Mouse (Mus musculus): ENCODE measurements around the gene Tbc1d15. TPM values are rescaled to one million over a fixed set of nuclear protein-coding genes. Genes with fewer than 3 reads are reported as not detected.
"Not testable (repeated sequence)": the region's sequence is repeated elsewhere in the genome, so short reads cannot be mapped to it uniquely, and the experiment has no call there.

Tbc1d15 gene
- total and polyA plus RNA-seq, 2 experiments = 7.7 to 49.9 TPM

DNA sequence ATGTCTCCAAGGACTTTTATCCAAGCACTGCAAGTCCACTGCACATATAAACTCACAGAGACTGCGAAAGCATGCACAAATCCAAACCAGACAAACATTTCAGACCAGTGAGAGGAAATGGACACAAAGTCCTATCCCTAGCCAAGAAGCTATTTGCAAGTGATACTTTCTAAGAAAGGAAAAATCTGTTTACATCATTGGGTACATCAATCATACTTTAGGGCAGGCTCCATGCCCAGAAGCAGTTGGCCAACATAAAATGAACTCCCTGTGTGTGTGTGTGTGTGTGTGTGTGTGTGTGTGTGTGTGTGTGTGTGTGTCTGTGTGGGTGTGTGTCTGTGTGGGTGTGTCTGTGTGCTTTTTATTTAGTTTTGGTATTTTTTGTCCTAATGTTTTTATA, 63.9 kb downstream of the Tbc1d15 start:
- DNase-seq (ENCODE audit: extremely low read depth, low read depth, low spot score) = no peak
- no peaks in the 10 kb centered on the region for H3K79me2 ChIP-seq (ENCODE audit: control insufficient read depth, insufficient read depth, low read length)

GRCm38 (mm10) chr10:115184697-115185096, 66.6 kb downstream of the Tbc1d15 start, which contains the start of gene Tph2:
Gene Tph2 (minus strand): TSS chr10:115185022.
- H3K27me3 ChIP-seq (ENCODE audit: control insufficient read depth, insufficient read depth, low read length) = 0 out of 2 replicates have a peak, but pooled peaks cover 3% of the 10 kb centered on the region
- 6% methylated on average over 9 of the region's 9 CpGs for WGBS
- no peaks in the 10 kb centered on the region for H3K36me3 ChIP-seq (ENCODE audit: control insufficient read depth, insufficient read depth, low read length)
- H3K27ac ChIP-seq (replicated peaks; ENCODE audit: insufficient read depth, low read depth, low read length) = no peak within 1 kb of the TSS
- TF ChIP-seq POLR2A (IDR thresholded peaks at IDR 0.05; ENCODE audit: extremely low read depth, insufficient read depth, low read length) (no peak), CTCF (IDR thresholded peaks at IDR 0.05; ENCODE audit: low read depth, low read length) (no peak)
- no peak within 1 kb of the TSS for H3K9ac ChIP-seq (ENCODE audit: low read depth, low read length)
- no peak within 1 kb of the TSS for H3K4me3 ChIP-seq (ENCODE audit: insufficient read depth, low read depth, low read length)
- no peak for DNase-seq (ENCODE audit: extremely low read depth, low read depth, low spot score)
- H3K79me2 ChIP-seq (ENCODE audit: control insufficient read depth, insufficient read depth, low read length) = no peaks in the 10 kb centered on the region
- H3K4me1 ChIP-seq (ENCODE audit: control insufficient read depth, insufficient read depth, low read length) = no peaks in the 10 kb centered on the region

More for the DNA sequence above, 63.9 kb downstream of the Tbc1d15 start:
- no peak overlapping the region for H3K27ac ChIP-seq (replicated peaks; ENCODE audit: insufficient read depth, low read depth, low read length)
- H3K4me1 ChIP-seq (ENCODE audit: control insufficient read depth, insufficient read depth, low read length) = no peaks in the 10 kb centered on the region
- H3K27me3 ChIP-seq (ENCODE audit: control insufficient read depth, insufficient read depth, low read length) = 0 out of 2 replicates have a peak, but pooled peaks cover 3% of the 10 kb centered on the region
- no peak overlapping the region for H3K4me3 ChIP-seq (ENCODE audit: insufficient read depth, low read depth, low read length)
- TF ChIP-seq CTCF (IDR thresholded peaks at IDR 0.05; ENCODE audit: low read depth, low read length) (no peak), POLR2A (IDR thresholded peaks at IDR 0.05; ENCODE audit: extremely low read depth, insufficient read depth, low read length) (no peak)
- no peak overlapping the region for H3K9ac ChIP-seq (ENCODE audit: low read depth, low read length)
- 85% methylated on average over 1 of the region's 1 CpGs for WGBS
- H3K36me3 ChIP-seq (ENCODE audit: control insufficient read depth, insufficient read depth, low read length) = no peaks in the 10 kb centered on the region

DNA sequence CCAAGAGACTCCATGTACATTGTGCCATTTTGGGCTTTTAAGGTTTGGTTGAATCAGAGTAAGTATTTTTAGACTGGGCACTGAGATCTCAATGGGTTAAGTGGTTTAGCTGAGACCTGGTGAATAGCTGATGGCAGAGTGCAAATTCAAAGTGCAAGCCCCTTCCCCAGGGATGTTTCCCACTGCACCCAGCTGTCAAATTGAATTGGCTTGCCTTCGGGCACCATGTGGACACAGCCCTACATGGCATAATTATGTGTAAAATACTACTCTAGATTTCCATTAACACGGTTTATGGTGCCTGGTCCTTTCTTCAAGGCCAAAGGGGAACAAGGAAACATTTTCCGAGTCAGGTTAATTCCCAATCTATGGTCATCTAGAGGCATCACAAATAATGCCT, 70.2 kb downstream of the Tbc1d15 start:
- no peak for TF ChIP-seq POLR2A (IDR thresholded peaks at IDR 0.05; ENCODE audit: extremely low read depth, insufficient read depth, low read length)
- TF ChIP-seq CTCF (IDR thresholded peaks at IDR 0.05; ENCODE audit: low read depth, low read length) = no peak
- H3K79me2 ChIP-seq (ENCODE audit: control insufficient read depth, insufficient read depth, low read length) = no peaks in the 10 kb centered on the region
- no peak overlapping the region for H3K27ac ChIP-seq (replicated peaks; ENCODE audit: insufficient read depth, low read depth, low read length)
- no peaks in the 10 kb centered on the region for H3K4me1 ChIP-seq (ENCODE audit: control insufficient read depth, insufficient read depth, low read length)
- no peaks in the 10 kb centered on the region for H3K36me3 ChIP-seq (ENCODE audit: control insufficient read depth, insufficient read depth, low read length)
- DNase-seq (ENCODE audit: extremely low read depth, low read depth, low spot score) = no peak
- 68% methylated on average over 3 of the region's 3 CpGs for WGBS
- no peak overlapping the region for H3K9ac ChIP-seq (ENCODE audit: low read depth, low read length)
- H3K27me3 ChIP-seq (ENCODE audit: control insufficient read depth, insufficient read depth, low read length) = 0 out of 2 replicates have a peak, but pooled peaks cover 3% of the 10 kb centered on the region
- H3K4me3 ChIP-seq (ENCODE audit: insufficient read depth, low read depth, low read length) = no peak overlapping the region

DNA sequence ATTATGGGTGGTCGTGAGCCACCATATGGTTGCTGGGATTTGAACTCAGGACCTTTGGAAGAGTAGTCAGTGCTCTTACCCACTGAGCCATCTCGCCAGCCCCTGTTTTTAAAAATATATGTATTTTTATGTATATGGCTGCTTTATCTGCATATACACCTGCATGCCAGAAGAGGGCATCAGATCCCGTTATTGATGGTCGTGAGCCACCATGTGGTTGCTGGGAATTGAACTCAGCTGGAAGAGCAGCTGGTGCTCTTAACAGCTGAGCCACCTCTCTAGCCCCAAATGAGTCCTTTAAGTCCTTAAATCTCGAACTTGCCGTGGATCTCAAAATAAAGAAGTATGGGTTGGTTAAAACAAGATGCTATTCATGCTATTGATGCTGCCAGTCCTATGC, 73.2 kb downstream of the Tbc1d15 start:
- WGBS = 60% methylated on average over 6 of the region's 6 CpGs
- H3K4me3 ChIP-seq (ENCODE audit: insufficient read depth, low read depth, low read length); DNase-seq (ENCODE audit: extremely low read depth, low read depth, low spot score); H3K9ac ChIP-seq (ENCODE audit: low read depth, low read length); H3K4me1 ChIP-seq (ENCODE audit: control insufficient read depth, insufficient read depth, low read length); H3K27ac ChIP-seq (replicated peaks; ENCODE audit: insufficient read depth, low read depth, low read length); H3K79me2 ChIP-seq (ENCODE audit: control insufficient read depth, insufficient read depth, low read length); H3K36me3 ChIP-seq (ENCODE audit: control insufficient read depth, insufficient read depth, low read length); H3K27me3 ChIP-seq (ENCODE audit: control insufficient read depth, insufficient read depth, low read length): not testable (repeated sequence)
- TF ChIP-seq CTCF (IDR thresholded peaks at IDR 0.05; ENCODE audit: low read depth, low read length) = peak; percentile 16; the same call in 1 of the 2 replicates

DNA sequence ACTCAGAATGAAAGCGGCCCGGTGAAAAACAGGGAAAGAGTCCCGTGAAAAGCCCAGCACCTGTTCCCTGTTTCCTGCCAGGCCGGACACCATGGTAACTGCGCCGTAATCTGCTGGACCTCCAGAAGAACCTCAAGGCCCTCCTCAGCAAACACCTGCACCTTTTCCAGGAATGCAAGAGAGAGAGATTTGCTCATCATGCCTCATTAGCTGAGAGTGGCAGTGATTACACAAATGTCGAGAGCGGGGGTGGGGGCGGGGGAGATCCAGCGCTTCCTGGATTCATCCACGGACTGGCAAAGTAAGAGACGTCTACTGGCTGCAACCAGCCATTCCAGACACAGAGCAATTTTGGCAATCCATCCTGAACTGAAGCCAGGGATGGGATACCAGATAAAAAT, 75.7 kb downstream of the Tbc1d15 start:
- no peak overlapping the region for H3K4me3 ChIP-seq (ENCODE audit: insufficient read depth, low read depth, low read length)
- H3K4me1 ChIP-seq (ENCODE audit: control insufficient read depth, insufficient read depth, low read length) = no peaks in the 10 kb centered on the region
- no peaks in the 10 kb centered on the region for H3K36me3 ChIP-seq (ENCODE audit: control insufficient read depth, insufficient read depth, low read length)
- peaks cover 4% of the 10 kb centered on the region; the same call in 1 of the 2 replicates for H3K27me3 ChIP-seq (ENCODE audit: control insufficient read depth, insufficient read depth, low read length)
- H3K27ac ChIP-seq (replicated peaks; ENCODE audit: insufficient read depth, low read depth, low read length) = no peak overlapping the region
- TF ChIP-seq POLR2A (IDR thresholded peaks at IDR 0.05; ENCODE audit: extremely low read depth, insufficient read depth, low read length) (no peak), CTCF (IDR thresholded peaks at IDR 0.05; ENCODE audit: low read depth, low read length) (no peak)
- no peaks in the 10 kb centered on the region for H3K79me2 ChIP-seq (ENCODE audit: control insufficient read depth, insufficient read depth, low read length)
- 45% methylated on average over 12 of the region's 12 CpGs for WGBS
- no peak for DNase-seq (ENCODE audit: extremely low read depth, low read depth, low spot score)
- no peak overlapping the region for H3K9ac ChIP-seq (ENCODE audit: low read depth, low read length)

DNA sequence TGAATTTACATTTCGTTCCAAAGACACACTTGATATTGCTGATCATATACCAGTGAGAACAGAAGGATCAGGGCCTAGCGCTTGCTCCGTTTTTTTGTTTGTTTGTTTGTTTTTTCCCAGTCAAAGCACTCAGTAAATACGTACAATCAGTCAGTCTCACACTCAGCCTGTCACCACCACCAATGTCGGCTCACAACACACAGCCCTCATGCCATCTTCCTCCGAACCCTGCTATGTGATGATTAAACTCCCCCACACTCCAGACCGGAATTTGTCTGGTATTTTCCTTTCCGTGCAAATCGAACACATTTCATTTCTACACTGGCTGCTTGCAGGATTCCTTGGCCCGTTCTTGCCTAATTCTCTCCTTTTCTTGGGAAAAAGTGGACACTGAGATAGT, 77.9 kb downstream of the Tbc1d15 start:
- TF ChIP-seq CTCF (IDR thresholded peaks at IDR 0.05; ENCODE audit: low read depth, low read length) = no peak
- no peak for TF ChIP-seq POLR2A (IDR thresholded peaks at IDR 0.05; ENCODE audit: extremely low read depth, insufficient read depth, low read length)
- no peaks in the 10 kb centered on the region for H3K79me2 ChIP-seq (ENCODE audit: control insufficient read depth, insufficient read depth, low read length)

More for the DNA sequence above, 77.9 kb downstream of the Tbc1d15 start:
- H3K4me3 ChIP-seq (ENCODE audit: insufficient read depth, low read depth, low read length) = no peak overlapping the region
- no peak overlapping the region for H3K9ac ChIP-seq (ENCODE audit: low read depth, low read length)
- DNase-seq (ENCODE audit: extremely low read depth, low read depth, low spot score) = no peak
- peaks cover 2% of the 10 kb centered on the region; the same call in 1 of the 2 replicates for H3K4me1 ChIP-seq (ENCODE audit: control insufficient read depth, insufficient read depth, low read length)
- peaks cover 4% of the 10 kb centered on the region; the same call in 1 of the 2 replicates for H3K27me3 ChIP-seq (ENCODE audit: control insufficient read depth, insufficient read depth, low read length)
- H3K36me3 ChIP-seq (ENCODE audit: control insufficient read depth, insufficient read depth, low read length) = no peaks in the 10 kb centered on the region
- H3K27ac ChIP-seq (replicated peaks; ENCODE audit: insufficient read depth, low read depth, low read length) = no peak overlapping the region
- WGBS = 68% methylated on average over 10 of the region's 10 CpGs
